Mouse (Mus musculus) right cerebral cortex, postnatal 25 days (tissue): ENCODE measurements around the gene Ncor1.
"Not testable (repeated sequence)": the region's sequence is repeated elsewhere in the genome, so short reads cannot be mapped to it uniquely, and the experiment has no call there.

Experiments used
- DNase-seq: peaks from one replicate; pipeline ENCODE4 v3.0.0; 2022

Ncor1 gene

DNA sequence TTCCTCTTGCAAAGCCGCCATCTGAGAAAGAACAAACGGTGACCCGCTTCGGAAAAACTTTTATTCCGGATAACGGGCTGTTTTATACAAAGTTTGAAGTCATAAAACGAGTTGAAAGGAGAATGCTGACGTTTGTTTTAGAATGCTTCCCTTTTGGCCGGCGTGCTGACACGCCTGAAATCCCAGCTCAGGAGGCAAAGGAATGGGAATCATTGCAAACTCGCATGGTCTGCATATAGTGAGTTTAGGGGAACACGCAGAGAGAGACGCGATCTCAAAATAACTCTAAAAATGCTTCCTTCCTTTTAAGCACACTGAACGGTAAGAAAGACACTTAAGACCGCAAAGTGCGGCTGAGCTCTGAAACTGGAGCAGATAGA is 460 bp downstream of the Ncor1 start:
- no peak for DNase-seq

DNA sequence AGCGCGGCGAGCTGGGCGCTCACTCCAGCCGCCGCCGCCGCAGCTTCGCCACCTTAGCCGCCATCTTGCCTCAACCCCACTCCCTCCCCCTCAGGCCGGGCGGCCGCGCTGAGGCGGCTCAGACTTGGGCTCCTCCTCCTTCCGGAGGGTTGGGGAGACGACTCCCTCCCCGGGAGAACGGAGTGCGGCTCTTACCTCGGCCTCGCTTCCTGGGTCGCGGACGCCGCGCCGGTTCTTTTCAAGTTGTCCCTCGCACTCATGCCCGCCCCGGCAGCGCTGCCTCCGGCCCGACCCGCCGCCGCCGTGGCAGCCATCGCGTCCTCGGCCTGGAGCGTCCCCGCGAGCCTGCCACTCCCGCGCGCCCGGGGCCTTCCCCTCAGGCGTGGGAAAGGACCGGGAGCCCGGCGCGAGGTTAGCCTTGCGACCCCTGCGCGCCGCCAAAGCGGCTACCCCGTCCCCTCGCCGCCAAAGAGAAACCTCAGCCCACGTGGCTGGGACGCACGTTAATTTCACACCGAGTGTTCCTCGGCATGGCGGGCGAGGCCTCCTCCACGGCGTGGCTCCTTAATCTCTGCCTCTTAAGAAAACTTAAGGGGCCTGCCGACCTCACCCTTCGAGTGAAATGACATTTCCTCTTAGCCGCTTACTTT is 975 bp downstream of the Ncor1 start:
- peak; percentile 88 for DNase-seq

DNA sequence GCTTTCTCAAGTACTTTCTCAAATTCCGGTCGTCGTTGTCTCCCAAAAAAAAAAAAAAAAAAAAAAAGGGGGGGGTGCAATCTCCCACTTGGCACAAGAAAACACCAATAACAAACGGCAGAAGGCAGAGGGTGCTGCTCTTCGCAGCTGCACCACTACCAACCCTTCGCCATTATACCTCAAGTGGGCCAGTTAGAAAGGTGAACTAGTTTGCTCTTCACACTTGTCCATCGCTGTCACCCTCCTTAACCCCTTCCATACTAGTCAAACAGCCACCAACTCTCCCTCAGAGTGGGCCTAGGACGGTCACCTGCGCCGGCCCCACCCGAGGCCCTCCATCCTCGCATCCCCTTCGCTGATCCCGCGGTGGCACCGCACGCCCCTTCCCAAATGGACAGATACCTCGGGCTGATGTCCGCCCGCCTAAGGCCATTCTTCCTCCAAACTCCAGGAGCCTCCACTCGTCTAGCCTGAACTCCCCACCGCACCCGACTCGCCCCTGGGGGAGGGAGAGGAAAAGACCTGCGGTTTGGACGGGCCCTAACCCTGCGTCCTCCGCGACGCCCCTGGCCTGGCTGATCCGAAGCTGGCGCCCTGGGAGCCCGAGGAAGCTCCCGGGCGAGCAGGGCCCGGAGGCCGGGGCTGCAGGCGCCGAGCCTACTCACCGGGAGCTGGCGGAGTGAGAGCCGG is 1.7 kb downstream of the Ncor1 start:
- DNase-seq = peak; percentile 38

DNA sequence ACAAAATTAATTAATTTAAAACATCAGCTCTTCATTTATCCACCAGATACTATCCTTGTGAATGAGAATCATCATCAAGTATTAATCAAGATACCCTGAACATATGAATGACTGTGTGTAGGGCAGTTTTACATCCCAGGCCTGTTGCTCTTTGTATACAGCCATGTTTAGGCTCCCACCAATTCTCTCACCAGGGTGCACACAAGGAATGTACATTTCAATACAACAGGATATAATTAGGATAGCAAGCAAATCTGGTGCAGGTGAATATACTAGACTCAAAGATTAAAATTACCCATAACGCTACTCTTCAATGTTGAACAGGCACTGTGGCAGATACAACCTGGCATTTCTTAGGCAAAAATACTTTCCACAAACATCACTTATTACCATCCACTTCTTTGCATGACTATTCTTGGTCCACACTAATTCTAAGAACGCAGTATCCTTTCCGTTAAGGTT is 2.3 kb downstream of the Ncor1 start:
- no peak for DNase-seq

DNA sequence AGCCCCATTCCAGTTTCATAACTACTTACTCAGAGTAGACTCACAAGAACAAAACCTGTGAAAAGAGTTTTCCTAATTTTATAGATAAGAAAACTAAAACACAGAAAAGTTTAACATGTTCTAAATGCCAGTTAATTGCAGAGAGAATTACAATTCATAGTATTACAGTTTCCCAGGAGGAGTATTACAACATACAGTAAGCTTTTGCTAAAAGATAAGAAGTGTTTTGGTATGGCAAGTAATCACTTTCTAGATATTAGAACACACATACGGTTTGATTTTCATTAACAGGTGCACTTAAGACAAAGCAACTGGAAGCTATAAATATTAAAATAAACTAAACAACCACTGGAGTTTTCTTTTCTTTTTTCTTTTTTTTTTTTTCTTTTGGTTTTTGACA is 3.1 kb downstream of the Ncor1 start:
- no peak for DNase-seq

DNA sequence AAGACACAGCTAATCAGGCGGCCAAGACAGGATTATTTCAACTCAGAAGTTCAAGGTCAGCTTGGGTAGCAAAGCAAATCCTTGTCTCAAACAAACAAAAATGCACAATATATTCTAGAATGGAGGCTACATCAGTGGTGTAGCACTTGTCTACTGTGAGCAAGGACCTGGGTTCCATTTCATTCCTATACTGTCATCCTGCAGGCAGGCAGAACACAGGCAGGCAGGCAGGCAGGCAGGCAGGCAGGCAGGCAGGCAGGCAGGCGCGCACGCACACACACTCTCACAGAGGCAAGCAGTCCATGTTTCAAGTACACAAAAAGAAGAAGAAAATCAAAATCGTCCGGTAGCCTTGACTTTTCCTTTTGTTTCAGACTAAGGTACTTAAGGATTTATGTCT is 9.4 kb downstream of the Ncor1 start:
- DNase-seq = no peak

DNA sequence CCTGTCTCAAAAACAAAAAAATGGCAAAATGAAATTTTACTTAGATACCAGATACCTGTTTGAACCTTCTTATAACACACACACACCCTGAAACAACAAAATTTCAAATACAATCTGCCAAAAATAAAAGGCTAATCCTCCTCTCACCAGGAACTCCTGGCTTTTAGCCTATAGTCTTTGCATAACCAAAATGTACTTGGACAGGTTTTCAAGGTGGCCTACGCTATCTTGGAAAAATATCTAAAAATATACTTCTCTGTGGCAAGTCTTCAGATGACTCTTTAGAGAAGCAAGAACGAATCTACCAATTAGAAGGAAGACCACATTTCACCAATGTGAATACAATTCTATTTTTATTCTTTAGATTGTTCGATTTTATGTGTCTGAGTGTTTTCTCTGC is 12.5 kb downstream of the Ncor1 start:
- DNase-seq = no peak

DNA sequence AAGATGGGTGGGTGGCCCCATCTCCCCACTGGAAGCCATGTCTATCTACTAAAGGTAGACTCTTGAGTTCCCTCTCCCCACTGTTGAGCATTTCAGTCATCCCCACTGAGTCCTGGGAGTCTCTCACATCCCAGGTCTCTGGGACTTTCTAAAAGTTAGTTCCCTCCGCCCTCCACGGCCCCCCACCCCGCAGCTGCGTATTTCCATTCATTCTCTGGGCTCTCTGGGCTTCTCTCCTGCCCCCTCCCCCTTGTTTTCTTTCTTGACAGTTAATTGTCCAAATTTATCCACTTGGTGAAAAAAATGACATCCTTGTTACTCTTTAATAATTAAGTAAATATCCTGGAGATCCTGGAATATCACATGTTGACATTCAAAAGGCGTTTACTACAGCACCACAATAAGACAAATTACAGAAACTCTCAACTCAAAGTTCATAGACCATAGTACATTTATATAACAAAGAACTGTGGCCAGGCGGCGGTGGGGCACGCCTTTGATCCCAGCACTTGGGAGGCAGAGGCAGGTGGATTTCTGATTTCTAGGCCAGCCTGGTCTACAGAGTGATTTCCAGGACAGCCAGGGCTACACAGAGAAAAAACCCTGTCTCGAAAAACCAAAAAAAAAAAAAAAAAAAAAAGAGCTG is 17.5 kb downstream of the Ncor1 start:
- DNase-seq = no peak

DNA sequence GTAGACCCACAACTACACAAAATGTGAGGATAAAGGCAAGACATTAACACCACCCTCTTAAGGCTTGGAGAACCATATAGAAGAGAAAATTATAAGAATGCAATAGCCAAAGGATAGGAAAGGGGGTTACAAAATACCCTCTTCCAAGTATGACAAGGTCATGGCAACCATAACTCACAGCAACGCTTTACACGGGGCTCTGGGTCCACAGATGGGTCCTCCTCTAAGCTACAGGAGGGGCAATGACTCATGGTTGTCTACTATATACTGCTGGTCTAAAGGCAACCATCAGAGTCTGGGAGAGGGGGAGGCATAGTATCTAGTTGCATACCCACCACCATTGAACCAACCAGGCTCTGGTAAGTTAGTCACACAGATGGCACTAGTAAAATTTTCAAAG is 26.1 kb downstream of the Ncor1 start:
- no peak for DNase-seq

DNA sequence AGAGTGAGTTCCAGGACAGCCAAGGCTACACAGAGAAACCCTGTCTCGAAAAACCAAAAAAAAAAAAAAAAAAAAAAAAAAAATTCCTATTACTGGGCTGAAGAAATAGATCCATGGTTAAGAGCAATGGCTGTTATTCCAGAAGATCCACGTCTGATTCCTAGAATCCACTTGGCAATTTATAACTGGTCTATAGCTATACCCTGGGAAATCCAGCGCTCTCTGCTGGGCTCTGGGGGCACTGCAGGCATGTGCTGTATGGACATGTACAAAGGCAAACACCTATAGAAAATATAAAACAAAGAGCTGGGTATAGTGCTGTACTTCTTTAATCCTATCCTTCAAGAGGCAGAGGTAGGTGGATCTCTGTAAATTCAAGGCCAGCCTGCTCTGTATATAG is 31.2 kb downstream of the Ncor1 start:
- no peak for DNase-seq

DNA sequence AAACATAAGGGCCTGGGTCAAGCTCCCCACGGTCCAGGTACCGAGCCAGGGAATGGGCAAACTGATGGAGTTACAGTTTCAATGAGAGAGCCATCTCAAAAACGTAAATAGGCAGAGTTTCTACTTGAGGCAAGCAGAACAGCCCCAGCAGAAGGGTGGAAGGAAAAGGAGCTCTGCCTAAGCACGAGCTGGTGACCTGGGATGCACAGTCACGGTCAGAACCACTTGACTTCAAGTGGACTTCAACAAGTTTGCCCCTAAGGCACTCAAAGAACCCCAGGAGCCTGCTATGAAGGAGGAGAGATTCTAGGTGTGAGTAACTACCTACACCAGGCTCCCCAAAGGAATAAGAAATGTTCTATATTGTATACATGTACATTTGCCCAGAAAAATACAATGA is 32.1 kb downstream of the Ncor1 start:
- DNase-seq = no peak

DNA sequence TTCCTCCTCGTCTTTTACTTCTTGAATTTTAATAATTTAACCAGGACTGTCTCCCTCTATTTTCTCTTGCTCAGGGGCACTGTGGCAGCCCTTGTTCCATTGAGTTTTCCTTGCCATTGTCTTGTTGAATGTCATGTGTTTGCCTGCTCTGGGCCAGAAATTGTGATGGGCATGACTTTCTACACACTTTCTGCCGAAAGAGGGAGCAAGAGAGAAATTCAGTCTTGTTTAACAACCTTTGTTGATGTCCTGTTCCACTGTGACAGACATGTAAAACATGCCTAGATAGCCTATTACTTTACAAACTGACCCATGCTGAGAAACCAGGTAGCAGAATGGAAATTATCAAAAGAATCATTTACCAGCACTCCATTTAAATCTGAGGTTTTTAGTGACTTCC is 33.8 kb downstream of the Ncor1 start:
- DNase-seq = no peak

DNA sequence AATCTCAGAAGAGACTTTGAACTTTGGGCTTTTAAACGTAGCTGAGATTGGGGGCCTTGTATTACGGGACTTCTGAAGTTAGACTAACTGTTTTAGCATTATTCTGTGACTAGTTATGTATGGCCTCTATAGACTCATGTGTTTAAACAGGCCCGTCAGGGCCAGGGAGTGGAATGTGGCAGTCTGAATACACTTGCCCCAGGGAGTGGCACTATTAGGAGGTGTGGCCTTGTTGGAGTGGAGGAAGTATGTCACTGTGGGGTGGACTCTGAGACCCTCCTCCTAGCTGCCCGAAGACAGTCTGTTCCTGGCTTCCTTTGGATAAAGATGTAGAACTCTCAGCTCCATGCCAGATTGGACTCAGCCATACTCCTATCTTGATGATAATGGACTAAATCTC is 43.3 kb downstream of the Ncor1 start:
- no peak for DNase-seq

DNA sequence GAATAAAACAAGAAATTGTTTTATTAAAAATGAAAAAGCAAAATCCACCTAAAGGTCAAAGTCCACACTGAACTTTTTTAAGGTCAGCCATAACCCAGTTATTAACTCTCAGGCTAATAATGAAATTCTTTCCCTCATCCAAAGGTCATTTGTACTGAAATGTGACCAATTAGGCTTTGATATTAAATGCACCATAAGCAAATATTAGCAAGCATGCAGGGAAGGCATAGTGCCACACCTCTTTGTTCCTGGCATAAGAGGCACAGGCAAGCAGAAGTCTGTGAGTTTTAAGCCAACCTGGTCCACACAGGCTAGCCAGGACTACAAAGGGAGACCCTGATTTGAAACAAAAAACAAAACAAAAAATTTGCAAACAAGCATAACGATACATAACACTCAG is 48.7 kb downstream of the Ncor1 start:
- no peak for DNase-seq

DNA sequence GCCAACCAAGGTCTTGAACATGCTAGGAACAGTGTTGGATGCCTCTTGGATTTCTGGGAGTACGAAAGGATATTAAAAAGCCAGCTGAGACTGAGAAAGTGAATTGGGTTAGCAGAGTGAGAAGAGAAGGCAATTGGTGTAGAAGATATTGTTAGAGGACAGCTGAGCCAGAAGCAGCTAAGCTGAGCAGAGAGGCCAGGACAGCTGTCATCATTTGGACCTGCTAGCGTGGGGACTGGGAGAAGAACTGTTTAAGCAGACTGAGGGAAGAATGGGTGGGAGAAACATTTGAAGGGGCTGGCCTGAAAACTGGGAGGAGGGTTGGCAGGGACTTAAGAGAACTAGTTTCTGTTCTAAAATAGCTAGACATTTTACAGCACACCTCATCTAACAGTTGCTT is 49.5 kb downstream of the Ncor1 start:
- no peak for DNase-seq

DNA sequence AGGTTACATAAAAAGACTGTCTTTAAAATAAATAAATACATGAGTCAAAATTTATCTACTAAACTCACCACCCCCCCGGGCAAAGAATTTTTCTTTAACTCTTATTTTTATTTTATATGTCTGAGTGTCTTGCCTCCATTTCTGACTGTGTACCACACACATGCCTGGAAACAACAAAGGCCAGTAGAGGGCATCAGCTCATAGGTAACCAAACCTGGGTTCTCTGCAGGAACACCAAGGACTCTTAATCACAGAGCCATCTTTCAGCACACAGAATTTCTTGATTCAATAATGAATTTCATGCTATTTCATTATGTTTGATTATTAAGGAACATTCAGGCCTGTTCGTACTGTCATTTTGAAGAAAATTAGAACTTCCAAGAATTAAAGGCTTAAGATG is 61.9 kb downstream of the Ncor1 start:
- no peak for DNase-seq

DNA sequence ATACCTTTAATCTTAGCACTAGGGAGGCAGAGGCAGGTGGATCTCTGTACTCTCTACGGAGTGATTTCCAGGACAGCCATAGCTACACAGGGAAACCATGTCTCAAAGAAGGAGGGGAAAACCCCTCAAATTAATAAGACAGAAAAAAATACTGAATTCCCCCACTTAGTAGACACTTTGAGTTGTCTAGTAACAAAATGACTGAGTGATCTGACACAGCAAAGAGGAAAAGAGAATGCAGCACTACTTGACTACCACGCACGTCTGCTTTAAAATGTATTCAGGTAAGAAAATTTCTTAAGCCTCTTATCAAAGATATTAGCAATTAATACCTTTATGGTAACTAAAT is 70.0 kb downstream of the Ncor1 start:
- no peak for DNase-seq

DNA sequence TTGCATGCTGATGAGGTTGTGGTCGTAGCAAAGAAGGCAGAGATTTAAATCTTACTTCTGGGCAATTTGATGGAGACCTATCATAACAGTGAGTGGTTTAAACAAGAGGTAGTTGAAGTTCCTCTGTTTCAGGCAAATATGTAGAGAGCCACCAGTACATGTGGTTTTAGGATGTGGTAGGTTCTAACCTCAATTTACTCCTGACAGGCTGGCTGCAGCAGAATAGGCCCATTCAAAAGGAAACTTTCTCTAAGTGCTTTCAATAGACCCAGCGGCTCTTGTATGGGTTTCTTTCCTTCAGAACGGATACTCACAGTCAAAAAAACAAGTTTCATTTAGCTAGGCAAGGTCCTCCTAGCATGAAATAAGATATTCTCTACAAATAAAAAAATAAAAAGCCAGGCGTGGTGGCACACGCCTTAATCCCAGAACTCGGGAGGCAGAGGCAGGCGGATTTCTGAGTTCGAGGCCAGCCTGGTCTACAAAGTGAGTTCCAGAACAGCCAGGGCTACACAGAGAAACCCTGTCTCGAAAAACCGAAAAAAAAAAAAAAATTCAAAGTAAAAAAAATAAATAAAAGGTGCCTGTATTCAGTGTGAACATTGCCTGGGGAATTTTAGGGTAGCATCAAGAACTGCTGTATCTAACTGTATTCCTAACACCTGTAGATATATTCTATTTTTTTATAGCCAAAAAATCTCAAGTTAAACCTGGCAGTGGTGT is 70.6 kb downstream of the Ncor1 start:
- DNase-seq = no peak

DNA sequence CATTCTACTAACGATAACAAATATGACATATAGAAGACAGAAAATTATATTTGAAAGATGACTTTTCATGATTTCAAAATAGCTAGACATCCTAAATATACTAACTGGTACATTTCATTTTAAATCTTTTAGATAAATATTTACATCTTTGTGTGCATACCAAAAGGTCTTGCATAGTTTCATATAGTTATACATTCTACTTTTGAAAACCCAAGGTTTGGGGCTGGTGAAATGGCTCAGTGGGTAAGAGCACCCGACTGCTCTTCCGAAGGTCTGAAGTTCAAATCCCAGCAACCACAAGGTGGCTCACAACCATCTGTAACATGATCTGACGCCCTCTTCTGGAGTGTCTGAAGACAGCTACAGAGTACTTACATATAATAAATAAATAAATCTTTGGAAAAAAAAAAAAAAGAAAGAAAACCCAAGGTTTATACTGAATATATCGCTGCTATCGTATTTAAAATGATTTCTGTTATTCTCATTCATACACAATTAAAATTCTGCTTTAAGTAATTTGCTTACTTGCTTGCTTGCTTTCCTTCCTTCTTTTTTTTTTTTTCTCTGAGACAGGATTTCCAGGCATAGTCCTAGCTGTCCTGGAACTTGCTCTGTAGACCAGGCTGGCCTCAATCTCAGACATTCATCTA is 81.0 kb downstream of the Ncor1 start:
- not testable (repeated sequence) for DNase-seq

DNA sequence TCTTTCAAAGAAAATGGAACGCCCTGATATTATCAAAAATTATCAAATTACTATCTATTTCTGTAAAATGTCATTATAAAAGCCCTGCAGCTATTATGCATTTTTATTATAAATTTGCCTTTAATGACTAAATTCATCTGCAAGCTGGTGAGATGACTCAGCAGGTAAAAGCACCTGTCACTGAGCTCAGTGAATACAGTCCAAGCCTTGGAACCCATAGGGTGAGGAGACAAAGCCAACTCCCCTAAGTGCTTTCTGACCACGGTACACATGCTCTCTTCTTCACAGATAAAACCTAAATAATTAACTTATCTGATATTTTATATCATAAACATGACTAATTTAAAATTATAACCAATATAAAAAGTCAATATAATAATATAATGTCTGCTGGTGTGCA is 86.6 kb downstream of the Ncor1 start:
- DNase-seq = no peak

DNA sequence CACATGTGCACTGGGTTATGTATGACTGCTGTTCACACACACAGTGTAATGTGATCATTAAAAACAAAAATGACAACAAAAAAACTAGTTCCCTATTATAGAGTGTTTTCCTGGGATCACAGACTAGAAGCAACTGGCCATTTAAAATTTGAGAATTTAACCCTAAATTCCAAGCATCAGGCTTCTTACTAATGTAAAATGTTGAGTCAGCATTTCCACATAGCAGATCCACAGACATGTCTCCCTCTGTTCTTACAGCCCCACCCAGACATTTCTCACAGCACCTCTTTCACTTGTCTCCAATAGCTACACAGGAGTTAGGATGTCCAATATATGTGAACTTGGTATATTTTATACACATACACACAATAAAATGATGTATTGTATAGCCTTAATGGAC is 88.4 kb downstream of the Ncor1 start:
- DNase-seq = no peak

DNA sequence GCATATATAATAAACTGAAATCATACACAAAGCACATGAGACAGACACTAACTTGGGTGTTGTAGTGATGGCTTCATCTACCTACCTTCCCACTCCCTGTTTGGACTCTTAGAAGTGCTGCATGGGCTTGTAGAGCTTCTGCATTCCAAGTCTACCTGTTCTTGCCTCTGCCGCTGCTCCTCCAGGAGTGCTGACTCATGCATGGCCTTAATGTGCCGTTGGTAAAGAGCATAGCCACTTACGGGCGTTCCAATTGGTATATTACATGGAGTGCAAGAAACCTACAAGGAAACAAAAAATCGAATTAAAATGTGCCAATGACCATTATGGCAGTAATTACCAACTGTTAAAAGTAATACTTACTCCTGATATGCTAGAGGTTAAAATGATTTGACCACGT is 91.5 kb downstream of the Ncor1 start:
- no peak for DNase-seq

DNA sequence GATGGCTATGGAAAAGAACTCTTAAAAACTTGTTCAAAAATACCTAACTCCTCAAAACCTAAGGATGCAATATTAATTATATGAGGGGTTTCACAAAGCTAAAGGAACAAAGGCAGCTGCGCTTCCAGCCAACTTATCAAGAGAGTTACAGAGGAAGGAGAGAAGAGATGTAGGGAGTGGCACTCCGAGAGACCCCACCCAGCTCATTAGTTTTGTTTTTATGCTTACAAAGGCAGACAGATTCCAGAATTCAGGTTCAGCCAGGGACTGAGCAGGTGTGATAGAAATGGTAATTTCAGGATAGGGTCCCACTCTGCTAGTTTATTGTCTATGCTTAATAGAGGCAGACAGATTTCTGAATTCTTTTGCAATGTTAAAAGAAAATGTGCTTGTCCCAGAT is 103.1 kb downstream of the Ncor1 start:
- no peak for DNase-seq

DNA sequence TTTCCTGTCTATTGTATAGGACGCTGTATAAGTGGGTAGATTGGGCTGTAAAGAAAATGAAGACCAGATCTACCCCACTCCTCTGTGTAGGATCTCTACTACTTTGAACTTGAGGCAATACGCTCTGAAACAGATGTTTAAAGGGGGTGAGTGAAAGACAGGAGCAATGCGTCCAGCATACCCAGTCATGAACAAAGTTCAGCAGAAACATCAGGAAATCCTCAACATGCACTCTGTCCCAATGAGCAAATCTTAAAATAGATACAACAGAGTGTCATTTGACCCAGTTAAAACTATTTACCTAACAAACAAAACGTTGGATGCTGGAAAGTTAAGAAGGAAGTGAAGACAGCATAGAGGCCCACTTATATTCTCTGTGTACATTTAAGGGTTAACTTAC is 106.4 kb downstream of the Ncor1 start:
- DNase-seq = no peak
